Comparison of ENCODE assay signal across 23 mouse cellular contexts in the genomic region with DNA sequence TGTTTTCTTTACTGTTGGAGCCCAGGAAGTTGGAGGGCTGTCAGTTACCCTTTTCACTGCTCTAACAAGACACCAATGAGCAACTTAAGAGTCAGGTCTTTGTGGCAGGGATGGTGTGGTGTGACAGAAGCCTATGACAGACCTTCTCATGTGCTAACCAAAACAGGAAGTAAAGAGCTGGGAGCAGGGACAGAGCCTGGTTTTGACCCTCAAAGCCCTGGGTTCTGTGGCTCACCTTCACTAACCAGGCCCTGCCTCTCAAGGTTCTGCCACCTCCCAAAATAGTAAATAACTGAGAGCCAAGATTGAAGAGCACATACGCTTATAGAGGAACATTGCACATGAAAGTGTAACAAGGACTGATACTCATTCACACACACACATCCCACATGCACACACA.
DNase-seq lines count a peak whose midpoint lies in the region; ATAC-seq and TF ChIP-seq lines count a peak whose summit lies in the region.
"Had no signal": no experiment of that assay in that cellular context is flagged by ENCODE, and none has a peak within 500 bp of the region (broad histone marks: within the 10 kb centered on the region; RNA-seq: fewer than 3 reads in every experiment).

No protein-coding gene starts in this region.

- H3K4me1 ChIP-seq in heart, embryonic 15.5 days (replicated peaks), result peaks cover 55% of the 10 kb centered on the region
- H3K4me1 ChIP-seq in heart, postnatal 0 days (ENCODE audit: control insufficient read depth, insufficient read depth), result peaks cover 57% of the 10 kb centered on the region
- H3K4me1 ChIP-seq: forebrain, embryonic 13.5 days; hindbrain, embryonic 12.5 days; limb, embryonic 15.5 days; midbrain, embryonic 13.5 days had no signal

- H3K4me2 ChIP-seq in heart, embryonic 15.5 days, result no peak overlapping the region
- no peak overlapping the region for H3K4me2 ChIP-seq in heart, postnatal 0 days (ENCODE audit: low read depth, low read length)
- H3K4me2 ChIP-seq: embryonic facial prominence, embryonic 12.5 days; forebrain, embryonic 13.5 days; hindbrain, embryonic 12.5 days; limb, embryonic 15.5 days; midbrain, embryonic 13.5 days; neural tube, embryonic 13.5 days had no signal

- H3K9me3 ChIP-seq in heart, embryonic 15.5 days (replicated peaks), result no peaks in the 10 kb centered on the region
- H3K9me3 ChIP-seq in heart, postnatal 0 days (replicated peaks; ENCODE audit: control insufficient read depth, low read length), result no peaks in the 10 kb centered on the region
- H3K9me3 ChIP-seq: embryonic facial prominence, embryonic 12.5 days; forebrain, embryonic 13.5 days; hindbrain, embryonic 12.5 days; limb, embryonic 15.5 days; midbrain, embryonic 13.5 days; neural tube, embryonic 13.5 days had no signal

- peak; percentile 90 for DNase-seq in heart, adult 11 months
- no peak for DNase-seq in heart, adult 9 months (ENCODE audit: low spot score in 2 of 2)
- no peak for DNase-seq in heart, adult 18-20 months
- DNase-seq in heart, postnatal 0 days (ENCODE audit: low spot score), result no peak
- no peak for DNase-seq in adrenal gland, adult 8-10 months
- no peak for DNase-seq in left cerebral cortex, adult 9 months (ENCODE audit: low spot score in 2 of 2)
- DNase-seq: adrenal gland, postnatal 36 days; B cell, adult 2 months; cerebellum, adult 2 months; gastrocnemius, postnatal 25 days; kidney, adult 2 months; kidney, postnatal 10 days; thymus, postnatal 36 days had no signal

- H3K36me3 ChIP-seq in heart, embryonic 15.5 days, result no peaks in the 10 kb centered on the region
- H3K36me3 ChIP-seq in heart, postnatal 0 days (replicated peaks; ENCODE audit: control insufficient read depth, insufficient read depth, low read length), result no peaks in the 10 kb centered on the region
- H3K36me3 ChIP-seq: embryonic facial prominence, embryonic 12.5 days; hindbrain, embryonic 12.5 days; limb, embryonic 15.5 days; midbrain, embryonic 13.5 days; neural tube, embryonic 13.5 days had no signal

- 42% methylated on average over 1 of the region's 1 CpGs for WGBS in heart, embryonic 15.5 days
- 42% methylated on average over 1 of the region's 1 CpGs for WGBS in heart, postnatal 0 days

- no peak for ATAC-seq in heart, embryonic 15.5 days (replicated peaks; ENCODE audit: insufficient number of reproducible peaks, insufficient read depth, low FRiP score, low read depth)
- no peak for ATAC-seq in heart, postnatal 0 days (ENCODE audit: insufficient read depth, low read depth)
- ATAC-seq: forebrain, embryonic 13.5 days; lung, postnatal 0 days; Patski had no signal

- no peak for TF ChIP-seq EP300 in heart, postnatal 0 days (IDR thresholded peaks at IDR 0.05; ENCODE audit: low read depth)

- no peaks in the 10 kb centered on the region for H3K27me3 ChIP-seq in heart, embryonic 15.5 days
- H3K27me3 ChIP-seq in heart, postnatal 0 days (ENCODE audit: control insufficient read depth, insufficient read depth, low read length), result no peaks in the 10 kb centered on the region
- H3K27me3 ChIP-seq: embryonic facial prominence, embryonic 12.5 days; forebrain, embryonic 13.5 days; hindbrain, embryonic 12.5 days; limb, embryonic 15.5 days; midbrain, embryonic 13.5 days; neural tube, embryonic 13.5 days; Patski had no signal

- peak overlapping the region; percentile 61 for H3K27ac ChIP-seq in heart, embryonic 15.5 days
- H3K27ac ChIP-seq in heart, postnatal 0 days (ENCODE audit: low read depth), result peak overlapping the region; percentile 61
- H3K27ac ChIP-seq: embryonic facial prominence, embryonic 12.5 days; forebrain, embryonic 13.5 days; hindbrain, embryonic 12.5 days; limb, embryonic 15.5 days; midbrain, embryonic 13.5 days; neural tube, embryonic 13.5 days had no signal

- no peak overlapping the region for H3K4me3 ChIP-seq in heart, embryonic 15.5 days
- H3K4me3 ChIP-seq in heart, postnatal 0 days (ENCODE audit: low read depth, low read length), result no peak overlapping the region
- H3K4me3 ChIP-seq: embryonic facial prominence, embryonic 12.5 days; erythroblast, embryonic 14.5 days; forebrain, embryonic 13.5 days; hindbrain, embryonic 12.5 days; limb, embryonic 15.5 days; midbrain, embryonic 13.5 days; neural tube, embryonic 13.5 days had no signal

- no peak overlapping the region for H3K9ac ChIP-seq in heart, embryonic 15.5 days
- H3K9ac ChIP-seq in heart, postnatal 0 days (replicated peaks; ENCODE audit: low read depth, low read length), result no peak overlapping the region
- H3K9ac ChIP-seq: embryonic facial prominence, embryonic 12.5 days; forebrain, embryonic 13.5 days; hindbrain, embryonic 12.5 days; limb, embryonic 15.5 days; midbrain, embryonic 13.5 days; neural tube, embryonic 13.5 days had no signal

- no peak for TF ChIP-seq CTCF in heart, postnatal 0 days (IDR thresholded peaks at IDR 0.05; ENCODE audit: low read depth)
